Mouse (Mus musculus) inflammation-experienced regulatory T-cells, adult 6 months (primary cell): ENCODE measurements around the gene Mtap. TPM values are rescaled to one million over a fixed set of nuclear protein-coding genes. Genes with fewer than 3 reads are reported as not detected.
A peak's percentile ranks its signal among the peaks of the same experiment; 100 is the strongest.

Experiments used
- ATAC-seq: one replicate; pipeline ENCODE4 v1.8.0; 2017
- polyA plus RNA-seq, 3 experiments: library from polyadenylated mRNA; unstranded; fragments of 100-300 nt; shearing (Covaris generic); gene quantifications; one replicate each; pipeline ENCODE4 v1.2.1; 2017

Gene Mtap
- polyA plus RNA-seq, 3 experiments from 2014 or later = 39.3 to 44.2 (median 39.8) TPM

- ATAC-seq = peak; percentile 81
Observed at GRCm38 (mm10) chr4:89137542-89138360, 829 bp downstream of the Mtap start.

- ATAC-seq = no peak
Observed at GRCm38 (mm10) chr4:89138361-89138651, 1.4 kb downstream of the Mtap start.

GRCm38 (mm10) chr4:89140832-89141231 is 3.9 kb downstream of the Mtap start:
- no peak for ATAC-seq

- peak; percentile 97 for ATAC-seq
Observed at GRCm38 (mm10) chr4:89145409-89145808, 8.5 kb downstream of the Mtap start.

- ATAC-seq = peak; percentile 31
Observed at GRCm38 (mm10) chr4:89146291-89146690, 9.4 kb downstream of the Mtap start.

GRCm38 (mm10) chr4:89149261-89149660 is 12.3 kb downstream of the Mtap start:
- ATAC-seq = no peak

- ATAC-seq = no peak
Observed at GRCm38 (mm10) chr4:89161389-89161788, 24.5 kb downstream of the Mtap start.

- no peak for ATAC-seq
Observed at GRCm38 (mm10) chr4:89162496-89162895, 25.6 kb downstream of the Mtap start.

GRCm38 (mm10) chr4:89163613-89164012 is 26.7 kb downstream of the Mtap start:
- ATAC-seq = peak; percentile 31

- no peak for ATAC-seq
Observed at GRCm38 (mm10) chr4:89164681-89165080, 27.8 kb downstream of the Mtap start.

- ATAC-seq = peak; percentile 75
Observed at GRCm38 (mm10) chr4:89168877-89169276, 32.0 kb downstream of the Mtap start.

- no peak for ATAC-seq
Observed at GRCm38 (mm10) chr4:89169739-89170138, 32.8 kb downstream of the Mtap start.

- ATAC-seq = no peak
Observed at GRCm38 (mm10) chr4:89170931-89171330, 34.0 kb downstream of the Mtap start.

GRCm38 (mm10) chr4:89172873-89173605 is 36.1 kb downstream of the Mtap start:
- ATAC-seq = no peak

- ATAC-seq = no peak
Observed at GRCm38 (mm10) chr4:89177514-89178307, 40.8 kb downstream of the Mtap start.

- ATAC-seq = no peak
Observed at GRCm38 (mm10) chr4:89180121-89180520, 43.2 kb downstream of the Mtap start.

GRCm38 (mm10) chr4:89181656-89182055 is 44.7 kb downstream of the Mtap start:
- no peak for ATAC-seq

- no peak for ATAC-seq
Observed at GRCm38 (mm10) chr4:89182486-89182885, 45.6 kb downstream of the Mtap start.

GRCm38 (mm10) chr4:89195481-89195880 is 58.6 kb downstream of the Mtap start:
- no peak for ATAC-seq

GRCm38 (mm10) chr4:89197128-89197527 is 60.2 kb downstream of the Mtap start:
- ATAC-seq = no peak

GRCm38 (mm10) chr4:89200806-89201205 is 63.9 kb downstream of the Mtap start:
- no peak for ATAC-seq

- ATAC-seq = no peak
Observed at GRCm38 (mm10) chr4:89209310-89209709, 72.4 kb downstream of the Mtap start.

GRCm38 (mm10) chr4:89210314-89210713 is 73.4 kb downstream of the Mtap start:
- no peak for ATAC-seq
